Mouse (Mus musculus): ENCODE measurements around the gene Kctd13. TPM values are rescaled to one million over a fixed set of nuclear protein-coding genes. Genes with fewer than 3 reads are reported as not detected.
A peak's percentile ranks its signal among the peaks of the same experiment; 100 is the strongest.
"Not testable (repeated sequence)": the region's sequence is repeated elsewhere in the genome, so short reads cannot be mapped to it uniquely, and the experiment has no call there.

The Kctd13 gene
- polyA plus RNA-seq, 1 experiment from 2014 or later = 11.9 TPM

DNA sequence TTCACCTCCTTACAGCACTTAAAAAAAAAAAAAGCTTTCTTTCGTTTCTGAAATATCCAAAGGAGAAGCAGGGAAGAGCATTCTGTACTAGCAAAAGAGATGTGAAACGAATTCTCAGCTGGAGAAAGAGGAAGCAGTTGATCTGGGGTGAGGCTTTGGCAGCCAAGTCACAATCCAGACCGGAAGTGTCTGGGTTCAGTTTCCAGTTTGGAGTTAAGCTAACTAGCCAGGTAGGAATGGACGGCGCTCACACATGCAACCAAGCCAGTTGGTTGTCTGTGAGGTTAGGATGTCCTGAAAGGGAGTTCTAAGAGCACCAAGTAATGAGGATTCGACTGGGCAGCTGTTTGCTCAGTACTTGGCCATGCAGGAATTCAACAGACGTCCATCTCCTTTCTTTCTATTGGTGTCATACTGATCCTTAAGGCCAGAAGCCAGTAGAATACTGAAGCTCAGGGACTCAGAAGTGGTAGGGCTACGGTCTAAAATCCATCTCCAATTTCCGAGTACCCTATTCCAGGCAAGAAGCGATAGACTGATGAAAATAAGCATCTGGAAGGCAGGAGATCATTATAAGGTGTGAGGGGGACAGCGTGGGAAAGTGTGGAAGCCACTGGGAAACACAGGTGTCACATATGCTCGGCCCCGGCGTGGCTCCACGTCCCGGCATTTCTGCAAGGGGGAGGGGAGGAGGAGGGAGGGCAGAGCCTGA lies 31.1 kb upstream of the Kctd13 start:
- peak overlapping the region; percentile 34 to 80; a peak in 3 of 4 replicates for H3K27ac ChIP-seq (replicated peaks in 1 of 2; ENCODE audit: control insufficient read depth in 1 of 2, insufficient read depth in 1 of 2, low read depth in 2 of 2, low read length in 2 of 2)
- peak overlapping the region; percentile 67 to 72 for H3K4me3 ChIP-seq (ENCODE audit: control insufficient read depth in 1 of 2, insufficient read depth in 1 of 2, low read depth in 1 of 2, low read length in 2 of 2)
- 21% methylated on average over 16 of the region's 16 CpGs for WGBS
- no peaks in the 10 kb centered on the region for H3K27me3 ChIP-seq (ENCODE audit: control insufficient read depth, insufficient read depth, low read length)
- H3K9ac ChIP-seq (ENCODE audit: low read length) = peak overlapping the region; percentile 83
- 0 out of 2 replicates have a peak, but pooled peaks cover 4% of the 10 kb centered on the region for H3K36me3 ChIP-seq (ENCODE audit: control insufficient read depth, insufficient read depth, low read length)
- peaks cover 6 to 13% of the 10 kb centered on the region in 2 experiments for H3K4me1 ChIP-seq (ENCODE audit: control insufficient read depth in 2 of 2, insufficient read depth in 2 of 2, low read length in 2 of 2)
- H3K9me3 ChIP-seq (ENCODE audit: control insufficient read depth, low read length) = no peaks in the 10 kb centered on the region
- ATAC-seq (ENCODE audit: insufficient number of reproducible peaks, insufficient read depth, low FRiP score, low read depth) = peak; percentile 75; the same call in 1 of the 2 replicates
- peak overlapping the region; percentile 76 for H3K4me2 ChIP-seq (ENCODE audit: low read length)

DNA sequence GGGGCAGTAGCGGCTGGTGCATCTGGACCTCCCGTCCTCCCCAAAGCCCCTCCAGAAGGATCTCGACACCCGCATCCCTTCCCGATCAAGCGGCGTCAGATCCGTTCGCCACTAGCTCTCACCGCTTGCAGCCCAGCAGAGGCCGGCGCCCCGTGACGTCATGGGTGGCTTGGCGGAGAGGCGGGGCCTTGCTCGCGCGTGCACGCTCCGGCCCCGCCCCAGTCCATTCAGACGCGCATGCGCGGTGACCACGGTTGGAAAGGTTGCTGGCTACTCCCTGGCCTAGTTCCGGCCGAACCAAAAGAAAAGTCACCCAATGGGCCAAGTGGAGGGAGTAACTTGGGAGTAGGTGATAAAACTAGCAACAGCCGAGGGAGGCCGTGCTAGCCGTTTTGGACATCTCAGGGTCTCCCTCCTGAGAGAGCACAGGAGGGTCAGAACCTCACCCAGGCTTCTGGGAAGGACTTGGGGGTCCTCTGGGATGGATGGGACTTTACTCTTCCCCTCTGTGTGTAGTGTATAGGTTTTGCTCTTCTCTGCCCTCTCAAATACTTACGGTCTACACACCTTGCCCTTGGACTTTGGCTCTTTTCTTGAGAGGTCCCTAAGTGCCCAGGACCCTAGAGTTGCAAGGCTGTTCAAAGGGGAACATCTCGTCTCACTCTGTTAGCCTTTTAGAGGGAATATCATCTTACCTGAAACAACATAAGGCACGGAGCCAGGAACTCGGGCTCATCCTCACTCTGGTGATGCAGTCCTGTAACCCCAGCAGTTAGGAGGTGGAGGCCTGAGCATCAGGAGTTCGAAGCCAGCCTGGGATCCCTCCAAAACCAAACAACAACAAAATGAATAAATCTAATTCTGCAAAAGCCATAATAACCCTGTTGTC lies 30.3 kb upstream of the Kctd13 start:
- Histone ChIP-seq H3K4me3 (ENCODE audit: control insufficient read depth in 1 of 2, insufficient read depth in 1 of 2, low read depth in 1 of 2, low read length in 2 of 2) (peak overlapping the region; percentile 67 to 72), H3K9ac (ENCODE audit: low read length) (peak overlapping the region; percentile 83), H3K4me1 (ENCODE audit: control insufficient read depth in 2 of 2, insufficient read depth in 2 of 2, low read length in 2 of 2) (peaks cover 6 to 13% of the 10 kb centered on the region in 2 experiments), H3K36me3 (ENCODE audit: control insufficient read depth, insufficient read depth, low read length) (0 out of 2 replicates have a peak, but pooled peaks cover 4% of the 10 kb centered on the region), H3K9me3 (ENCODE audit: control insufficient read depth, low read length) (no peaks in the 10 kb centered on the region), H3K4me2 (ENCODE audit: low read length) (peak overlapping the region; percentile 76), H3K27me3 (ENCODE audit: control insufficient read depth, insufficient read depth, low read length) (no peaks in the 10 kb centered on the region), H3K27ac (replicated peaks in 1 of 2; ENCODE audit: control insufficient read depth in 1 of 2, insufficient read depth in 1 of 2, low read depth in 2 of 2, low read length in 2 of 2) (peak overlapping the region; percentile 34 to 80; a peak in 3 of 4 replicates)
- WGBS = 11% methylated on average over 37 of the region's 37 CpGs
- peak; percentile 94 for ATAC-seq (ENCODE audit: insufficient number of reproducible peaks, insufficient read depth, low FRiP score, low read depth)

DNA sequence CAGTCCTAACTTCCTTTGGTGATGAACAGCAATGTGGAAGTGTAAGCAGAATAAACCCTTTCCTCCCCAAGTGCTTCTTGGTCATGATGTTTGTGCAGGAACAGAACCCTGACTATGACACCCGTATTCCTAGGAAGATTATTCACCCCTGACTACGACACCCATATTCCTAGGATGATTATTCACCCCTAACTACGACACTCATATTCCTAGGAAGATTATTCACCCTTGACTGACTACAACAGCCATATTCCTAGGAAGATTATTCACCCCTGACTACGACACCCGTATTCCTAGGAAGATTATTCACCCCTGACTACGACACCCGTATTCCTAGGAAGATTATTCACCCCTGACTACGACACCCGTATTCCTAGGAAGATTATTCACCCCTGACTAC lies 28.9 kb upstream of the Kctd13 start:
- H3K4me3 ChIP-seq (ENCODE audit: control insufficient read depth in 1 of 2, insufficient read depth in 1 of 2, low read depth in 1 of 2, low read length in 2 of 2); H3K4me2 ChIP-seq (ENCODE audit: low read length); H3K9me3 ChIP-seq (ENCODE audit: control insufficient read depth, low read length); H3K27me3 ChIP-seq (ENCODE audit: control insufficient read depth, insufficient read depth, low read length); H3K36me3 ChIP-seq (ENCODE audit: control insufficient read depth, insufficient read depth, low read length); ATAC-seq (ENCODE audit: insufficient number of reproducible peaks, insufficient read depth, low FRiP score, low read depth); H3K9ac ChIP-seq (ENCODE audit: low read length); H3K27ac ChIP-seq (replicated peaks in 1 of 2; ENCODE audit: control insufficient read depth in 1 of 2, insufficient read depth in 1 of 2, low read depth in 2 of 2, low read length in 2 of 2): not testable (repeated sequence)
- 90% methylated on average over 7 of the region's 9 CpGs for WGBS
- peaks cover 6 to 13% of the 10 kb centered on the region in 2 experiments for H3K4me1 ChIP-seq (ENCODE audit: control insufficient read depth in 2 of 2, insufficient read depth in 2 of 2, low read length in 2 of 2)

DNA sequence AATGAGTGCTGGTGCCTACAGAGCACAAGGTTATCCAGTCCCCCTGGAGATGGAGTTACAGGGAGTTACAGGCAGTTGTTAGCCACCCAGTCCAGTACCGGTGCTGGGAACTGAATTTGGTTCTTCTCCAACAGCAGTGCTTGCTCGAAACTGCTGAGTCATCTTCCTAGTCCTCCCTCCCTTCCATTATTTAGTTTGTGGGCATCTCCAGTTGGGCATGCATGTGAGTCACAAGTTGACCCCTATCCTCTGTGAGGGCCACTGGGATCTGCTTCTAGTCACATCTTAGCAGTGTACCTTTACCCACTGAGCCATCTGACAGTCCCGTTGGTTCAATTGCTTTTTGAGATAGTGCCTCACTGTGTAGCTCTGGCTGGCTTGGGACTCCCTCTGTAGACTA lies 23.1 kb upstream of the Kctd13 start:
- no peaks in the 10 kb centered on the region for H3K36me3 ChIP-seq (ENCODE audit: control insufficient read depth, insufficient read depth, low read length)
- H3K27ac ChIP-seq (replicated peaks in 1 of 2; ENCODE audit: control insufficient read depth in 1 of 2, insufficient read depth in 1 of 2, low read depth in 2 of 2, low read length in 2 of 2) = no peak overlapping the region
- no peak overlapping the region for H3K9ac ChIP-seq (ENCODE audit: low read length)
- no peaks in the 10 kb centered on the region for H3K27me3 ChIP-seq (ENCODE audit: control insufficient read depth, insufficient read depth, low read length)
- H3K4me2 ChIP-seq (ENCODE audit: low read length) = no peak overlapping the region
- ATAC-seq (ENCODE audit: insufficient number of reproducible peaks, insufficient read depth, low FRiP score, low read depth) = no peak
- no peaks in the 10 kb centered on the region for H3K4me1 ChIP-seq (ENCODE audit: control insufficient read depth in 2 of 2, insufficient read depth in 2 of 2, low read length in 2 of 2)
- H3K4me3 ChIP-seq (ENCODE audit: control insufficient read depth in 1 of 2, insufficient read depth in 1 of 2, low read depth in 1 of 2, low read length in 2 of 2) = no peak overlapping the region
- 61% methylated on average over 3 of the region's 3 CpGs for WGBS
- no peaks in the 10 kb centered on the region for H3K9me3 ChIP-seq (ENCODE audit: control insufficient read depth, low read length)

DNA sequence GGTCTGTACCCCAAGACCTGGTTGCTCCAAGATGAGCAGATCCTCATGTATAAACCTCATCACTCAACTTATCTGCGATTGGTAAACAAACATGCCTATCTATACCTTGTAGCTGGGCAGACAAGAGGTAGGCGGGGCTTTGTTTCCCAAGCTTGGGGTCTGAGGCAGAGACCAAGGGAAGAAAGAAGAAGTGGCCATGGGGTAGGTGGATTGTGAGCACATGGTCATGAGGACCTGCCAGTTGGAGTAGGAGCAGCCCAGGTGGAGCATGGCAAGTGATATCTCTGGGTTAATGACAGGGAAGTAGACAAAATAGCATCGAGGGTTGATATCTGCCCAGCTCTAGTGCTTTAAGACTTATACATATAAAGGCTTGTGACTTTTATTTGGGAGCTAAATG lies 13.8 kb upstream of the Kctd13 start:
- ATAC-seq (ENCODE audit: insufficient number of reproducible peaks, insufficient read depth, low FRiP score, low read depth) = no peak
- WGBS = 64% methylated on average over 3 of the region's 3 CpGs
- Histone ChIP-seq H3K36me3 (ENCODE audit: control insufficient read depth, insufficient read depth, low read length) (no peaks in the 10 kb centered on the region), H3K27me3 (ENCODE audit: control insufficient read depth, insufficient read depth, low read length) (no peaks in the 10 kb centered on the region), H3K9ac (ENCODE audit: low read length) (no peak overlapping the region), H3K4me1 (ENCODE audit: control insufficient read depth in 2 of 2, insufficient read depth in 2 of 2, low read length in 2 of 2) (no peaks in the 10 kb centered on the region), H3K27ac (replicated peaks in 1 of 2; ENCODE audit: control insufficient read depth in 1 of 2, insufficient read depth in 1 of 2, low read depth in 2 of 2, low read length in 2 of 2) (no peak overlapping the region), H3K4me2 (ENCODE audit: low read length) (no peak overlapping the region), H3K9me3 (ENCODE audit: control insufficient read depth, low read length) (no peaks in the 10 kb centered on the region), H3K4me3 (ENCODE audit: control insufficient read depth in 1 of 2, insufficient read depth in 1 of 2, low read depth in 1 of 2, low read length in 2 of 2) (no peak overlapping the region)

DNA sequence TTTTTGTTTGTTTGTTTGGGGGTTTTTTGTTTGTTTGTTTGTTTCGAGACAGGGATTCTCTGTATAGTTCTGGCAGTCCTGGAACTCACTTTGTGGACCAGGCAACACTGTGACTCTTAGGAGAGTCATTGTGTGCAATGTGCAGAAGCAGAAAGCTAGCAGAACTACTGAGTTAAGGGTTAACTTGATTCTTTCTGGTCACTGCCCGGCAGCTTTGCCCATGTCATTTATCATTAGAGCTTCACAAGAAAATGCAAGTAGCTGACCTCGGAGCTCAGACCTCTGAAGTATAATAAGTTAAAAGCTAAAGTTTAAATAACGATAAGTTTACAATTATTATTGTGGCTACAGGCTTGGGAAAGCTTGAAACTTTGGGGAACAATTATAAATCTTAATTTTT lies 10.3 kb upstream of the Kctd13 start:
- not testable (repeated sequence) for ATAC-seq (ENCODE audit: insufficient number of reproducible peaks, insufficient read depth, low FRiP score, low read depth); H3K27ac ChIP-seq (replicated peaks in 1 of 2; ENCODE audit: control insufficient read depth in 1 of 2, insufficient read depth in 1 of 2, low read depth in 2 of 2, low read length in 2 of 2); H3K36me3 ChIP-seq (ENCODE audit: control insufficient read depth, insufficient read depth, low read length); H3K4me2 ChIP-seq (ENCODE audit: low read length); H3K4me3 ChIP-seq (ENCODE audit: control insufficient read depth in 1 of 2, insufficient read depth in 1 of 2, low read depth in 1 of 2, low read length in 2 of 2); H3K27me3 ChIP-seq (ENCODE audit: control insufficient read depth, insufficient read depth, low read length); H3K9me3 ChIP-seq (ENCODE audit: control insufficient read depth, low read length); H3K4me1 ChIP-seq (ENCODE audit: control insufficient read depth in 2 of 2, insufficient read depth in 2 of 2, low read length in 2 of 2); H3K9ac ChIP-seq (ENCODE audit: low read length)
- 45% methylated on average over 4 of the region's 4 CpGs for WGBS

DNA sequence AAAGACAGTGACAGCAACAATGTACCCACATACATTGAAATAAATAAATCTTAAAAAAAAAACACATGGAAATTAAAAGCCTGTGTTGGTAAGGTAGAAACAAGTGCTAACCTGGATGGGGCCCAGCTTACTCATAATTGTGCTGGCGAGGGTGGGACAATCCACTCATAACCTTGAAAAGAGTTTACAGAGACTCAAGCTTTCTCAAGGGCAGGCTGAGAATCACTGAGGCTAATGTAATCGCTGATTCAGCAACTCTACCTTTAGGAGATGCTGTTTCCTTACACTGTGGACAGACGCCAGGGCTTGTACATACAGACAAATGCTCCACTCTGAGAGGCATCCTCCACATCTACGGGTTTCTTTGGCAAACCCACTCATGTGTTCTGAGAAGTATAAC lies 8.7 kb upstream of the Kctd13 start:
- Histone ChIP-seq H3K9me3 (ENCODE audit: control insufficient read depth, low read length) (no peaks in the 10 kb centered on the region), H3K36me3 (ENCODE audit: control insufficient read depth, insufficient read depth, low read length) (no peaks in the 10 kb centered on the region), H3K4me1 (ENCODE audit: control insufficient read depth in 2 of 2, insufficient read depth in 2 of 2, low read length in 2 of 2) (0 out of 4 replicates have a peak, but pooled peaks cover 0 to 6% of the 10 kb centered on the region in 2 experiments), H3K4me2 (ENCODE audit: low read length) (no peak overlapping the region), H3K27me3 (ENCODE audit: control insufficient read depth, insufficient read depth, low read length) (no peaks in the 10 kb centered on the region), H3K9ac (ENCODE audit: low read length) (no peak overlapping the region), H3K4me3 (ENCODE audit: control insufficient read depth in 1 of 2, insufficient read depth in 1 of 2, low read depth in 1 of 2, low read length in 2 of 2) (no peak overlapping the region), H3K27ac (replicated peaks in 1 of 2; ENCODE audit: control insufficient read depth in 1 of 2, insufficient read depth in 1 of 2, low read depth in 2 of 2, low read length in 2 of 2) (no peak overlapping the region)
- WGBS = 78% methylated on average over 4 of the region's 4 CpGs
- ATAC-seq (ENCODE audit: insufficient number of reproducible peaks, insufficient read depth, low FRiP score, low read depth) = no peak
